Mouse (Mus musculus) adrenal gland, postnatal 14 days (tissue): ENCODE data around the gene 9430015G10Rik. TPM values are rescaled to one million over a fixed set of nuclear protein-coding genes. Genes with fewer than 3 reads are reported as not detected.

Source experiments
- DNase-seq: peaks from one replicate; pipeline ENCODE4 v3.0.0; 2021; ENCODE audit warnings: mixed read lengths
- total RNA-seq: library from RNA; stranded (reverse); gene quantifications from 2 replicates; pipeline ENCODE4 v1.2.3, GENCODE M21; 2021

Gene 9430015G10Rik
- total RNA-seq, 1 experiment from 2014 or later = 10.4 TPM

DNA sequence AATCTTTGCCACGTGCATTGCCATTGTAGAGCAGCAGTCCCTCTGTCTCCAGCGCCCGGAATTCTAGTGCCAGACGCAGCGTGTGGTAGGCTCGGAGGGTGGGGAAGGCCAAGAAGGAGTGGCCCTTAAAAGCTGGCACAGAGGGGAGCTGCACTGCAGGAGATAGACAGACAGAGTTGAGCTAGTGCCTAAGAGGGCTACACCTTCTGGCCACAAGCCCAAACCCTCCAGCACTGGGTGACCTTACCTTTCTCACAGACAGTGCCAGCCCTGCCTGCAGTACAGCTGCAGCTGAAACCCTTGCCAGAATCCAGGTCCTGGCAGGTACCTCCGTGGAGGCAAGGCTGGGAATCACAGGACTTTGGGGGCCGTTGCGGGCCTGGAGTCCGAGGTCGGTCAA is 62.0 kb downstream of the 9430015G10Rik start:
- no peak for DNase-seq

Other genes with a start within 250 kb of the 9430015G10Rik start
- gene Tas1r3, start 246.6 kb upstream of the 9430015G10Rik start, total RNA-seq = 0.19 and 0.56 TPM in 2 replicates
- gene Cptp, start 240.5 kb upstream of the 9430015G10Rik start, total RNA-seq = 18.4 and 21.6 TPM in 2 replicates
- 26.4 and 32.5 TPM in 2 replicates for gene Ints11, start 240.4 kb upstream of the 9430015G10Rik start, total RNA-seq
- 30.8 and 33.9 TPM in 2 replicates for gene Pusl1, start 218.2 kb upstream of the 9430015G10Rik start, total RNA-seq
- 20.3 and 25.6 TPM in 2 replicates for gene Acap3, start 218.2 kb upstream of the 9430015G10Rik start, total RNA-seq
- gene Ube2j2, start 166.2 kb upstream of the 9430015G10Rik start, total RNA-seq = 76.3 and 78.4 TPM in 2 replicates
- 94.0 and 105 TPM in 2 replicates for gene C1qtnf12, start 147.7 kb upstream of the 9430015G10Rik start, total RNA-seq
- gene B3galt6, start 117.3 kb upstream of the 9430015G10Rik start, total RNA-seq = 5.8 and 6.5 TPM in 2 replicates
- gene Sdf4, start 117.1 kb upstream of the 9430015G10Rik start, total RNA-seq = 209 and 225 TPM in 2 replicates
- gene Tnfrsf4, start 96.1 kb upstream of the 9430015G10Rik start, total RNA-seq = 0.56 and 3.4 TPM in 2 replicates
- 2.4 TPM in 1 of 2 replicates, not detected in the other for gene Tnfrsf18, start 83.8 kb upstream of the 9430015G10Rik start, total RNA-seq
- 0.70 TPM in 1 of 2 replicates, not detected in the other for gene Ttll10, start 50.6 kb upstream of the 9430015G10Rik start, total RNA-seq
- gene Rnf223, start 20.5 kb downstream of the 9430015G10Rik start, total RNA-seq = not detected in 2 replicates
- gene Agrn, start 87.5 kb downstream of the 9430015G10Rik start, total RNA-seq = 59.4 and 60.9 TPM in 2 replicates
- 3.3 and 4.6 TPM in 2 replicates for gene Isg15, start 90.8 kb downstream of the 9430015G10Rik start, total RNA-seq
- gene AW011738, start 93.3 kb downstream of the 9430015G10Rik start, total RNA-seq = 3.9 and 4.7 TPM in 2 replicates
- gene Perm1, start 105.9 kb downstream of the 9430015G10Rik start, total RNA-seq = 14.2 and 16.2 TPM in 2 replicates
- 15.7 TPM in 2 replicates for gene Plekhn1, start 124.9 kb downstream of the 9430015G10Rik start, total RNA-seq
- gene Noc2l, start 126.0 kb downstream of the 9430015G10Rik start, total RNA-seq = 42.5 and 48.9 TPM in 2 replicates
- gene Samd11, start 145.7 kb downstream of the 9430015G10Rik start, total RNA-seq = 2.5 and 3.6 TPM in 2 replicates
- not detected in 2 replicates for gene Vmn2r-ps159, start 221.1 kb downstream of the 9430015G10Rik start, total RNA-seq